Mouse (Mus musculus) intestine, embryonic 14.5 days (tissue): ENCODE data around the gene Kin. TPM values are rescaled to one million over a fixed set of nuclear protein-coding genes. Genes with fewer than 3 reads are reported as not detected.

ENCODE experiments used
- ATAC-seq: fragments of 200-750 bp; cut with Nextera tagmentation; replicated peaks from 2 replicates; pipeline ENCODE4 v1.8.0; 2017; ENCODE audit warnings: low read depth, moderate number of reproducible peaks, moderate TSS enrichment, moderate library complexity; ENCODE audit not compliant: low FRiP score, low TSS enrichment
- DNase-seq: peaks from one replicate; pipeline ENCODE4 v3.0.0-alpha.2; 2018; ENCODE audit warnings: low spot score
- H3K27ac ChIP-seq: fragments of 300-500 bp; sonication (generic); 2 replicates; pipeline ENCODE4 v1.5.1; 2014; ENCODE audit warnings: low read depth, mild to moderate bottlenecking, control low read depth
- H3K27me3 ChIP-seq: fragments of 300-500 bp; sonication (generic); replicated peaks from 2 replicates; pipeline ENCODE4 v1.6.1; 2014; ENCODE audit warnings: low read length, control low read depth; ENCODE audit not compliant: control insufficient read depth, insufficient read depth
- H3K36me3 ChIP-seq: fragments of 300-500 bp; sonication (generic); 2 replicates; pipeline ENCODE4 v1.6.1; 2014; ENCODE audit warnings: low read length, control low read depth; ENCODE audit not compliant: control insufficient read depth, insufficient read depth
- H3K4me1 ChIP-seq: fragments of 300-500 bp; sonication (generic); replicated peaks from 2 replicates; pipeline ENCODE4 v1.6.1; 2014; ENCODE audit warnings: low read length, control low read depth, mixed read lengths; ENCODE audit not compliant: control insufficient read depth, insufficient read depth
- H3K4me2 ChIP-seq: fragments of 300-500 bp; sonication (generic); 2 replicates; pipeline ENCODE4 v1.6.1; 2014; ENCODE audit warnings: low read length
- H3K4me3 ChIP-seq: fragments of 300-500 bp; sonication (generic); 2 replicates; pipeline ENCODE4 v1.5.1; 2014; ENCODE audit warnings: low read depth, low read length, control low read depth, mixed read lengths
- H3K9ac ChIP-seq: fragments of 300-500 bp; sonication (generic); 2 replicates; pipeline ENCODE4 v1.6.1; 2014; ENCODE audit warnings: mild to moderate bottlenecking, low read length
- H3K9me3 ChIP-seq: fragments of 300-500 bp; sonication (generic); 2 replicates; pipeline ENCODE4 v1.6.1; 2016; ENCODE audit warnings: low read length, control low read depth; ENCODE audit not compliant: control insufficient read depth
- WGBS: fragments of 180-500 bp; shearing (Covaris S2); extraction: QIAGEN DNeasy Blood & Tissue Kit; methylation state at CpG from one replicate; pipeline ENCODE4 v1.1.7; 2014; 5-methylcytosine and 5-hydroxymethylcytosine counted together
- polyA plus RNA-seq: library from polyadenylated mRNA; unstranded; fragments of >200 nt; fragmentation: Nextera tagmentation; extraction: Ambion mirVana; gene quantifications from 2 replicates; pipeline ENCODE4 v1.2.1, GENCODE M21; 2014

Kin gene
- polyA plus RNA-seq, 1 experiment from 2014 or later: 26.8 TPM

GRCm38 (mm10) chr2:10058836-10059235 is 21.6 kb upstream of the Kin start:
- H3K4me1 ChIP-seq: no peaks in the 10 kb centered on the region
- H3K4me3 ChIP-seq: no peak overlapping the region
- no peak for ATAC-seq
- H3K9ac ChIP-seq: no peak overlapping the region
- H3K36me3 ChIP-seq: peaks cover 93% of the 10 kb centered on the region
- DNase-seq: no peak
- no peak overlapping the region for H3K4me2 ChIP-seq
- 82% methylated on average over 5 of the region's 5 CpGs for WGBS
- no peaks in the 10 kb centered on the region for H3K9me3 ChIP-seq
- H3K27me3 ChIP-seq: no peaks in the 10 kb centered on the region
- H3K27ac ChIP-seq: no peak overlapping the region

DNA sequence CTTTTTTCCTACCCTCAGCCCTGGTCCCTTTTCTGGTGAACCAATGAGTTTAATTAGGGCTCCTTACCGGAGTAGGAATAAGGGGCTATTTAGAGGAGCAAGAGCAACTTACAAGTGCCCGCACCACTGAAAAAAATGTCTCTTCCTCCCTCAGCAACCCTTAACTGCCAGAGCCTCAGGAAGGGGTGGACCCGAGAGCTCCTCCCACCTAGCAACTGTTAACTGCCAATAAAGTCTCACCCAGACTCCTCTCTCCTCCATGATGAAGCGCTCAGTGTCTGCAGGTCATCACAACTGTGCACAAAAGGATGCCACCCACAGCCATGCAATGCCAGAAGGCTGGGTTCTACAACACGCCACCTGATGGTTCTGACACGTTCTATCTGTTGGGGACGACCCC is 8.6 kb upstream of the Kin start:
- no peak overlapping the region for H3K4me3 ChIP-seq
- DNase-seq (no peak), ATAC-seq (no peak)
- no peak overlapping the region for H3K9ac ChIP-seq
- H3K36me3 ChIP-seq: peaks cover 38% of the 10 kb centered on the region
- H3K9me3 ChIP-seq: no peaks in the 10 kb centered on the region
- 82% methylated on average over 7 of the region's 7 CpGs for WGBS
- H3K4me1 ChIP-seq: peaks cover 4% of the 10 kb centered on the region; the same call in 1 of the 2 replicates
- no peak overlapping the region for H3K27ac ChIP-seq
- H3K4me2 ChIP-seq: no peak overlapping the region
- no peaks in the 10 kb centered on the region for H3K27me3 ChIP-seq

GRCm38 (mm10) chr2:10074470-10074869 is 5.9 kb upstream of the Kin start:
- Histone ChIP-seq H3K36me3 (peaks cover 17% of the 10 kb centered on the region; the same call in 1 of the 2 replicates), H3K9me3 (no peaks in the 10 kb centered on the region), H3K27ac (no peak overlapping the region), H3K27me3 (no peaks in the 10 kb centered on the region), H3K4me2 (no peak overlapping the region), H3K9ac (no peak overlapping the region), H3K4me1 (peaks cover 26% of the 10 kb centered on the region), H3K4me3 (no peak overlapping the region)
- WGBS: 74% methylated on average over 7 of the region's 7 CpGs
- DNase-seq: no peak
- peak; percentile 33; the same call in 1 of the 2 replicates for ATAC-seq

DNA sequence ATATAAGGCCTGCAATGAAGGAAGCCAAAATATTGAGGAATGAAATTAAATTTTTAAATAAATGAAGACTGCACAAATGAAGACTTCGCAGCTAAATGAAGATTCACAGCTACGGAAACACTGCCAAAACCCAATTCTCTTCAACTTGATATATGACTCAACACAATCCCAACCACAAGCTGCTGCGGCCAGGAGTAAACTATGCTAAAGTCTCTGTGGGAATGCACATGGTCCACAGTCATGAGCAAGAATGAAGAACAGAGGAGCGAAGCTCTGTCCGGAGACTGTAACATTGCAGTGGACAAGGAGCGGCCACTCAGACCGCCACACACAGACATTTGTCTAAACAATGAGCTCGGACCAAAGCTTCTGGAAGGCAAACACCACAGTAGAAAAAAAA is 3.7 kb upstream of the Kin start:
- H3K9me3 ChIP-seq: no peaks in the 10 kb centered on the region
- no peaks in the 10 kb centered on the region for H3K27me3 ChIP-seq
- H3K9ac ChIP-seq: no peak overlapping the region
- no peak overlapping the region for H3K27ac ChIP-seq
- H3K4me1 ChIP-seq: peaks cover 32% of the 10 kb centered on the region
- ATAC-seq (no peak), DNase-seq (no peak)
- peak overlapping the region; percentile 27 for H3K4me2 ChIP-seq
- 53% methylated on average over 8 of the region's 8 CpGs for WGBS
- H3K36me3 ChIP-seq: peaks cover 16% of the 10 kb centered on the region; the same call in 1 of the 2 replicates
- no peak overlapping the region for H3K4me3 ChIP-seq

GRCm38 (mm10) chr2:10079745-10080309 is 566 bp upstream of the Kin start:
- Histone ChIP-seq H3K4me1 (peaks cover 32% of the 10 kb centered on the region), H3K4me2 (peak overlapping the region; percentile 81), H3K9me3 (no peaks in the 10 kb centered on the region), H3K27me3 (no peaks in the 10 kb centered on the region), H3K4me3 (peak overlapping the region; percentile 98), H3K9ac (peak overlapping the region; percentile 99), H3K36me3 (no peaks in the 10 kb centered on the region; the same call in 1 of the 2 replicates), H3K27ac (peak overlapping the region; percentile 89)
- peak; percentile 84 for DNase-seq
- ATAC-seq: no peak; the same call in 1 of the 2 replicates
- 0% methylated on average over 28 of the region's 28 CpGs for WGBS

DNA sequence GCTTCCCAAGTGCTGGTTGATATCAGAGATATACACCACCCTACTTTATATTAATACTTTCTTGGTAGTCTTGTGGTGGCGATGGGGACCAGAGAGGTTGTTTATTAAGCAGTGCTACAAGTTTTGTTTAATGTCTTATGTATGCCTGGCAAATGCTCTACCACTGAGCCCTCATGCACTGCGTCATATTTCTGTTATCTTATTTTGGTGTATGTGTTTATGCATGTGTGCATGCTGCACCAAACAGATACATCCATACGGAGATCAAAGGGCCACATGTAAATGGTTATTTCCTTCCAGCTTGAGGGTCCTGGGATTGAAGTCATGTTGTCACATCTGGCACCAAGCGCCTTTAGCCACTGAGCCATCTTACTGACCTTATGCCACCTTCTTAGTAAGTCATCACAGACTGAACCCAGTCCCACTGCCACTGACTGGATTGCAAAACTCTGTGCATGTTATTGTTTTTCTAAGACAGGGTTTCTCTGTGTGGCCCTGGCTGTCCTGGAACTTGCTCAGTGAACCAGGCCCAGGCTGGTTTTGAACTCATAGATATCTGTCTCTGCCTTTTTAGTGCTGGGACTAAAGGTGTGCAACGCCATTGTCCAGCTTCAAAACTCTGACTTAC is 1.2 kb downstream of the Kin start:
- no peak for ATAC-seq
- H3K4me1 ChIP-seq: peaks cover 32% of the 10 kb centered on the region
- peaks cover 6% of the 10 kb centered on the region for H3K36me3 ChIP-seq
- DNase-seq: no peak
- H3K27ac ChIP-seq: no peak overlapping the region
- H3K27me3 ChIP-seq: no peaks in the 10 kb centered on the region
- WGBS: 87% methylated on average over 5 of the region's 5 CpGs
- no peaks in the 10 kb centered on the region for H3K9me3 ChIP-seq
- peak overlapping the region; percentile 99 for H3K9ac ChIP-seq
- peak overlapping the region; percentile 82 for H3K4me2 ChIP-seq
- peak overlapping the region; percentile 98 for H3K4me3 ChIP-seq

- no peak overlapping the region for H3K9ac ChIP-seq
- H3K9me3 ChIP-seq: no peaks in the 10 kb centered on the region
- no peaks in the 10 kb centered on the region for H3K27me3 ChIP-seq
- H3K4me3 ChIP-seq: no peak overlapping the region
- no peak overlapping the region for H3K27ac ChIP-seq
- H3K4me1 ChIP-seq: peaks cover 25% of the 10 kb centered on the region
- H3K36me3 ChIP-seq: peaks cover 17% of the 10 kb centered on the region
- ATAC-seq (no peak), DNase-seq (no peak)
- H3K4me2 ChIP-seq: no peak overlapping the region
- WGBS: 75% methylated on average over 1 of the region's 1 CpGs
These were observed 2.3 kb downstream of the Kin start for GRCm38 (mm10) chr2:10082737-10083136.

GRCm38 (mm10) chr2:10087256-10087850 is 7.0 kb downstream of the Kin start:
- no peak overlapping the region for H3K4me3 ChIP-seq
- peaks cover 58% of the 10 kb centered on the region for H3K36me3 ChIP-seq
- H3K4me1 ChIP-seq: no peaks in the 10 kb centered on the region
- H3K9ac ChIP-seq: no peak overlapping the region
- no peak overlapping the region for H3K4me2 ChIP-seq
- DNase-seq: no peak
- H3K27me3 ChIP-seq: no peaks in the 10 kb centered on the region
- WGBS: 89% methylated on average over 8 of the region's 8 CpGs
- no peak for ATAC-seq
- no peak overlapping the region for H3K27ac ChIP-seq
- H3K9me3 ChIP-seq: no peaks in the 10 kb centered on the region
